Mouse (Mus musculus): Measurements from ENCODE around the gene Gm44502. TPM values are rescaled to one million over a fixed set of nuclear protein-coding genes. Genes with fewer than 3 reads are reported as not detected.

Gm44502 gene
- polyA plus RNA-seq, 1 experiment, result 1.1 TPM

DNA sequence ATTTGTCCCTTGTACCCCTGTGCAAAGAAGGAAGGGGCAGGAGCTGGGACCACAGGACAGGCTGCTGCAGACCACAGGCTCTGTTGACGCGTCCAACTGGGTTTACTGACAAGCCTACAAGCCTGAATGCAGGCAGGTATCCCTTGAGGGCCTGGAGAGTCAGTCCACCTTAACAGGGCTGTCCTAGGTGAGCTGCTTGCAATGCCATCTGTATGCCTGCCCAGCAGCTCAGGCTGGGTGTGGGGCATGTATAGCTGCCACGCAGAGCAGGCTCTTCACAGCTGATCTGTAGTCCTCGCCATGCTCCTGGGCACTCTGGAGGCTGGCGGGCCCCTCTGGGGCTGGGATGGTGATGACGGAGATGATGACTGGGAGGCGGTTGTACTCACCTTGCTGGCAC, 44.9 kb downstream of the Gm44502 start, which contains the start of gene Klhdc7b:
Gene Klhdc7b, plus strand, starts transcription at position 301 of the 400 bp plus-strand sequence.
- 81% methylated on average over 7 of the region's 7 CpGs for WGBS

DNA sequence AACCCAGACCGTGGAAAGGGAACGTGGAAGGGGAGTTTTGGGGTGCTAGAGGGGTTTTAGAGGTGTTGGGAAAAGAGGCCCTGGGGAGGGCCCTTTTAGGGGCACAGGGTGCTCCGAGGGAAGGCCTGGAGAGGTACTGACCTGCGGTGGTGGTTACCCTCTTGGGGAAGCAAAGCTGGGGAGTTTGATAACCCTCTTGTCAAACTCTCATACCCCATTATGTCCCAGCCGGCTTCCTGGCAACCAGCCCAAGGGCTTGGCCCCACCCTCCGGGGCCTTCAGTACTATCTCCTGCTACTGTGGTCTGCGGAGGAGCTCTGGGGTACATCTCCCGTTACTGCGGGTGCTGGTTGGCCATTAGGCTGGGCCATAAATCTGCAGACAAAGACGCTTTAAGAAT, 50.1 kb downstream of the Gm44502 start:
- TF ChIP-seq CTCF (conservative IDR thresholded peaks at IDR 0.05; ENCODE audit: insufficient read depth, insufficient read length, low read depth, low read length) (no peak), POLR2A (IDR thresholded peaks at IDR 0.05; ENCODE audit: low read depth, low read length) (no peak)
- no peaks in the 10 kb centered on the region for H3K4me1 ChIP-seq (ENCODE audit: control insufficient read depth, insufficient read depth, low read length)
- DNase-seq, result peak; percentile 16
- peak overlapping the region; percentile 44; the same call in 1 of the 2 replicates for H3K4me3 ChIP-seq (ENCODE audit: insufficient read depth, low read depth, low read length)
- H3K27ac ChIP-seq (ENCODE audit: insufficient read depth, low read depth, low read length), result no peak overlapping the region
- H3K36me3 ChIP-seq (ENCODE audit: control insufficient read depth, insufficient read depth, low read length), result no peaks in the 10 kb centered on the region
- no peaks in the 10 kb centered on the region for H3K27me3 ChIP-seq (replicated peaks; ENCODE audit: control insufficient read depth, insufficient read depth, low read length)
- WGBS, result 22% methylated on average over 10 of the region's 10 CpGs

More for the DNA sequence above, 44.9 kb downstream of the Gm44502 start, which contains the start of gene Klhdc7b:
- TF ChIP-seq CTCF (conservative IDR thresholded peaks at IDR 0.05; ENCODE audit: insufficient read depth, insufficient read length, low read depth, low read length), result no peak
- no peak for TF ChIP-seq POLR2A (IDR thresholded peaks at IDR 0.05; ENCODE audit: low read depth, low read length)
- Histone ChIP-seq H3K4me1 (ENCODE audit: control insufficient read depth, insufficient read depth, low read length) (no peaks in the 10 kb centered on the region), H3K36me3 (ENCODE audit: control insufficient read depth, insufficient read depth, low read length) (no peaks in the 10 kb centered on the region), H3K4me3 (ENCODE audit: insufficient read depth, low read depth, low read length) (no peak within 1 kb of the TSS), H3K27ac (ENCODE audit: insufficient read depth, low read depth, low read length) (no peak within 1 kb of the TSS), H3K27me3 (replicated peaks; ENCODE audit: control insufficient read depth, insufficient read depth, low read length) (no peaks in the 10 kb centered on the region)
- DNase-seq, result no peak

GRCm38 (mm10) chr15:89378831-89379401, 50.6 kb downstream of the Gm44502 start, which contains the start of gene Odf3b:
Gene Odf3b (minus strand): TSS chr15:89379282.
- WGBS, result under 1% methylated on average over 33 of the region's 33 CpGs
- Histone ChIP-seq H3K27ac (ENCODE audit: insufficient read depth, low read depth, low read length) (no peak within 1 kb of the TSS), H3K36me3 (ENCODE audit: control insufficient read depth, insufficient read depth, low read length) (no peaks in the 10 kb centered on the region), H3K4me3 (ENCODE audit: insufficient read depth, low read depth, low read length) (peak within 1 kb of the TSS; percentile 44), H3K27me3 (replicated peaks; ENCODE audit: control insufficient read depth, insufficient read depth, low read length) (no peaks in the 10 kb centered on the region), H3K4me1 (ENCODE audit: control insufficient read depth, insufficient read depth, low read length) (0 out of 2 replicates have a peak, but pooled peaks cover 3% of the 10 kb centered on the region)
- TF ChIP-seq CTCF (conservative IDR thresholded peaks at IDR 0.05; ENCODE audit: insufficient read depth, insufficient read length, low read depth, low read length) (no peak), POLR2A (IDR thresholded peaks at IDR 0.05; ENCODE audit: low read depth, low read length) (no peak)
- peak; percentile 61 for DNase-seq

GRCm38 (mm10) chr15:89377938-89378828, 51.3 kb downstream of the Gm44502 start:
- Histone ChIP-seq H3K27me3 (replicated peaks; ENCODE audit: control insufficient read depth, insufficient read depth, low read length) (no peaks in the 10 kb centered on the region), H3K27ac (ENCODE audit: insufficient read depth, low read depth, low read length) (no peak overlapping the region), H3K4me3 (ENCODE audit: insufficient read depth, low read depth, low read length) (peak overlapping the region; percentile 44), H3K36me3 (ENCODE audit: control insufficient read depth, insufficient read depth, low read length) (no peaks in the 10 kb centered on the region), H3K4me1 (ENCODE audit: control insufficient read depth, insufficient read depth, low read length) (peaks cover 4% of the 10 kb centered on the region; the same call in 1 of the 2 replicates)
- peak; percentile 11 for DNase-seq
- TF ChIP-seq POLR2A (IDR thresholded peaks at IDR 0.05; ENCODE audit: low read depth, low read length) (no peak), CTCF (conservative IDR thresholded peaks at IDR 0.05; ENCODE audit: insufficient read depth, insufficient read length, low read depth, low read length) (no peak)
- WGBS, result 22% methylated on average over 46 of the region's 46 CpGs

DNA sequence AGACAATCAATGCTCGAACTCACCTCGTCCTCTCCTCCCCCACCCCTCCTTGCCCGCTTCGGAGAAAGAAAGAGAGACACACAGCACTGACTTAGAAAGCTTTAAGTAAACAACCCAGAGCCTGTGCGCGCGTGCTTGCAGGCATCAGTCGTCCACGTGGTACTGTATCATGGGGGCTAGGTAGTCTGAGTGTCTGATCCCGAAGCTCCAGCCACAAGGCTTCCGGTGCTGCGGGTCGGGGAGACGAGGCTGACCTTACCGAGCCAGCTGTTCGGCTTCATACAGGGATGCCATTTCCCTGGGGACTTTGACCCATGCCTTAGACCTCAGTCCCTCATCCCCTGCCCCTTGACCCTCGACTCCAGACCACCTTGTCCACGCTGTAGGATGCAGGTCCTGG, 52.1 kb downstream of the Gm44502 start:
- H3K4me3 ChIP-seq (ENCODE audit: insufficient read depth, low read depth, low read length), result no peak overlapping the region
- H3K4me1 ChIP-seq (ENCODE audit: control insufficient read depth, insufficient read depth, low read length), result peaks cover 7% of the 10 kb centered on the region; the same call in 1 of the 2 replicates
- TF ChIP-seq CTCF (conservative IDR thresholded peaks at IDR 0.05; ENCODE audit: insufficient read depth, insufficient read length, low read depth, low read length) (no peak), POLR2A (IDR thresholded peaks at IDR 0.05; ENCODE audit: low read depth, low read length) (no peak)
- 10% methylated on average over 18 of the region's 18 CpGs for WGBS
- no peak overlapping the region for H3K27ac ChIP-seq (ENCODE audit: insufficient read depth, low read depth, low read length)
- H3K36me3 ChIP-seq (ENCODE audit: control insufficient read depth, insufficient read depth, low read length), result no peaks in the 10 kb centered on the region
- H3K27me3 ChIP-seq (replicated peaks; ENCODE audit: control insufficient read depth, insufficient read depth, low read length), result no peaks in the 10 kb centered on the region
- peak; percentile 13 for DNase-seq

DNA sequence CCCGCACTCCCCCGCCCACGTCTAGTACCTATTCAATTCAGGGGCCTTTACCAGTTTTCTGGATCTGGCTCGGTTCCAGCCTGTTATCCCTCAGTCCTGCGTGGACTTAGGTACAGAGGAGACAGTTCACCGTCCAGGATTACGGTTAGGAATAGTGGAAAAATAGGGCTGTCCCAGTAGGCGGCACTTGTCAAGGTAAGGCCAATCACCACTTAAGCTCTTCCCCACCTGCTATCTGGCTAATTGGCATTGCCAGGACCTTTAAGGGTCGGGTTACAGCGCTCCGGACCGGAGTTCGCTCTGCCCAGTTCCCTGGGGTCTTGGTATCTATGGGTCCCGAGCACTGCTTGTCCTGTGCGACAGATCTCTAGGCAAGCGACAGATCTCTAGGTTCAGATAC, 52.5 kb downstream of the Gm44502 start, which contains the start of gene Tymp:
Gene Tymp, minus strand, starts transcription at position 83 of the 400 bp plus-strand sequence.
- Histone ChIP-seq H3K4me3 (ENCODE audit: insufficient read depth, low read depth, low read length) (no peak within 1 kb of the TSS), H3K27ac (ENCODE audit: insufficient read depth, low read depth, low read length) (no peak within 1 kb of the TSS)

More for the DNA sequence above, 52.5 kb downstream of the Gm44502 start, which contains the start of gene Tymp:
- DNase-seq, result peak; percentile 36
- Histone ChIP-seq H3K27me3 (replicated peaks; ENCODE audit: control insufficient read depth, insufficient read depth, low read length) (no peaks in the 10 kb centered on the region), H3K36me3 (ENCODE audit: control insufficient read depth, insufficient read depth, low read length) (no peaks in the 10 kb centered on the region), H3K4me1 (ENCODE audit: control insufficient read depth, insufficient read depth, low read length) (peaks cover 7% of the 10 kb centered on the region; the same call in 1 of the 2 replicates)
- no peak for TF ChIP-seq CTCF (conservative IDR thresholded peaks at IDR 0.05; ENCODE audit: insufficient read depth, insufficient read length, low read depth, low read length)
- no peak for TF ChIP-seq POLR2A (IDR thresholded peaks at IDR 0.05; ENCODE audit: low read depth, low read length)
- WGBS, result 31% methylated on average over 16 of the region's 16 CpGs

All from kidney, adult 2 months (tissue).